Mouse (Mus musculus) CH12.LX (cell line): ENCODE results near the gene Srsf9.
"Not testable (repeated sequence)": the region's sequence is repeated elsewhere in the genome, so short reads cannot be mapped to it uniquely, and the experiment has no call there.

Experiments used
- CTCF ChIP-seq, 2 experiments: IDR thresholded peaks in 1 of 2; conservative IDR thresholded peaks in 1 of 2; 2 replicates each; pipeline ENCODE4 v1.5.1; 2011 to 2012; ENCODE audit warnings: low read depth in 2 of 2, low read length in 2 of 2, improper control_type of control experiment in 1 of 2, inconsistent platforms in 1 of 2, mild to moderate bottlenecking in 1 of 2, moderate library complexity in 1 of 2
- E2F4 ChIP-seq: IDR thresholded peaks from 2 replicates; pipeline ENCODE4 v1.6.1; 2011; ENCODE audit warnings: low read depth, low read length, improper control_type of control experiment; ENCODE audit not compliant: insufficient replicate concordance
- HCFC1 ChIP-seq: IDR thresholded peaks from 2 replicates; pipeline ENCODE4 v1.6.1; 2012; ENCODE audit warnings: low read depth, mild to moderate bottlenecking, inconsistent platforms, low read length, improper control_type of control experiment
- MAX ChIP-seq: IDR thresholded peaks from 2 replicates; pipeline ENCODE4 v1.6.1; 2011; ENCODE audit warnings: low read length, improper control_type of control experiment
- MAZ ChIP-seq: IDR thresholded peaks from 2 replicates; pipeline ENCODE4 v1.6.1; 2012; ENCODE audit warnings: low read depth, mild to moderate bottlenecking, inconsistent platforms, low read length, improper control_type of control experiment, moderate library complexity
- MEF2A ChIP-seq: IDR thresholded peaks from 2 replicates; pipeline ENCODE4 v1.6.1; 2014; ENCODE audit warnings: low read depth, mild to moderate bottlenecking, inconsistent platforms, low read length, improper control_type of control experiment, borderline replicate concordance
- NRF1 ChIP-seq: IDR thresholded peaks from 2 replicates; pipeline ENCODE4 v1.6.1; 2014; ENCODE audit warnings: low read depth, mild to moderate bottlenecking, inconsistent platforms, low read length, improper control_type of control experiment, moderate library complexity
- POLR2A ChIP-seq: IDR thresholded peaks from 2 replicates; pipeline ENCODE4 v1.6.1; 2011; ENCODE audit warnings: low read depth, mild to moderate bottlenecking, improper control_type of control experiment, low read length
- POLR2AphosphoS2 ChIP-seq: IDR thresholded peaks from 2 replicates; pipeline ENCODE4 v1.6.1; 2011; ENCODE audit warnings: low read depth, low read length, improper control_type of control experiment
- RAD21 ChIP-seq: IDR thresholded peaks from 2 replicates; pipeline ENCODE4 v1.6.1; 2011; ENCODE audit warnings: low read depth, mild to moderate bottlenecking, low read length, improper control_type of control experiment, moderate library complexity
- TCF12 ChIP-seq: IDR thresholded peaks from 2 replicates; pipeline ENCODE4 v1.6.1; 2014; ENCODE audit warnings: low read depth, mild to moderate bottlenecking, inconsistent platforms, low read length, improper control_type of control experiment
- ZC3H11A ChIP-seq: IDR thresholded peaks from 2 replicates; pipeline ENCODE4 v1.6.1; 2012; ENCODE audit warnings: low read depth, mild to moderate bottlenecking, inconsistent platforms, low read length, improper control_type of control experiment
- ZKSCAN1 ChIP-seq: IDR thresholded peaks from 2 replicates; pipeline ENCODE4 v1.6.1; 2012; ENCODE audit warnings: low read depth, inconsistent platforms, low read length, improper control_type of control experiment, borderline replicate concordance

DNA sequence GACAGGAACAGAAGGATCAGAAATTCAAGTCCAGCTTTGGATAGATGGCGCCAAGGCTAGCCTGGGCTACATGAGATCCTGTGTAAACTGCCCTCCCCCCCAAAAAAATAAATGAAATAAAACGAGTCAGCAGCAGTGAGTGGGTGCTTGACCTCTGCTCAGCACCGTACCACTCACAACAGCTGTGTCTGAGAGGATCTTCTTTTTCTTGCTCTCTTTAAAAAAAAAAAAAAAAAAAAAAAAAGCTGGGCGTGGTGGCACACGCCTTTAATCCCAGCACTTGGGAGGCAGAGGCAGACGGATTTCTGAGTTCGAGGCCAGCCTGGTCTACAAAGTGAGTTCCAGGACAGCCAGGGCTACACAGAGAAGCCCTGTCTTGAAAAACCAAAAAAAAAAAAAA, 24.8 kb upstream of the Srsf9 start:
- TF ChIP-seq NRF1; ZKSCAN1; CTCF (conservative IDR thresholded peaks at IDR 0.05 in 1 of 2, IDR thresholded peaks at IDR 0.05 in 1 of 2; ENCODE audit: low read depth in 2 of 2, low read length in 2 of 2); E2F4; POLR2A; HCFC1; RAD21; MEF2A; MAZ; MAX; TCF12; ZC3H11A; POLR2AphosphoS2: not testable (repeated sequence)
